Mouse (Mus musculus) hindbrain, embryonic 11.5 days (tissue): ENCODE results near the gene E2f8. TPM values are rescaled to one million over a fixed set of nuclear protein-coding genes. Genes with fewer than 3 reads are reported as not detected.

Experiments used
- ATAC-seq: fragments of 200-750 bp; cut with Nextera tagmentation; 2 replicates; pipeline ENCODE4 v1.8.0; 2017; ENCODE audit warnings: mild to moderate bottlenecking, moderate TSS enrichment, moderate library complexity; ENCODE audit not compliant: low FRiP score
- DNase-seq: peaks from one replicate; pipeline ENCODE4 v3.0.0-alpha.2; 2015; ENCODE audit warnings: low spot score
- H3K27ac ChIP-seq: fragments of 300-500 bp; sonication (generic); 2 replicates; pipeline ENCODE4 v1.5.1; 2014; ENCODE audit warnings: mild to moderate bottlenecking, low read depth, low read length
- H3K27me3 ChIP-seq: fragments of 300-500 bp; sonication (generic); 2 replicates; pipeline ENCODE4 v1.6.1; 2014; ENCODE audit warnings: mild to moderate bottlenecking, low read length, moderate library complexity, mixed read lengths; ENCODE audit not compliant: control insufficient read depth, insufficient read depth
- H3K36me3 ChIP-seq: fragments of 300-500 bp; sonication (generic); 2 replicates; pipeline ENCODE4 v1.6.1; 2014; ENCODE audit warnings: mild to moderate bottlenecking, low read length, moderate library complexity, mixed read lengths; ENCODE audit not compliant: control insufficient read depth, insufficient read depth
- H3K4me1 ChIP-seq: fragments of 300-500 bp; sonication (generic); replicated peaks from 2 replicates; pipeline ENCODE4 v1.6.1; 2014; ENCODE audit warnings: low read length, mixed read lengths; ENCODE audit not compliant: control insufficient read depth, insufficient read depth
- H3K4me2 ChIP-seq: fragments of 300-500 bp; sonication (generic); replicated peaks from 2 replicates; pipeline ENCODE4 v1.6.1; 2014; ENCODE audit warnings: mild to moderate bottlenecking, low read depth, low read length
- H3K4me3 ChIP-seq: fragments of 300-500 bp; sonication (generic); 2 replicates; pipeline ENCODE4 v1.5.1; 2014; ENCODE audit warnings: low read depth, low read length
- H3K9ac ChIP-seq: fragments of 300-500 bp; sonication (generic); 2 replicates; pipeline ENCODE4 v1.6.1; 2014; ENCODE audit warnings: low read depth, low read length
- H3K9me3 ChIP-seq: fragments of 300-500 bp; sonication (generic); 2 replicates; pipeline ENCODE4 v1.6.1; 2016; ENCODE audit warnings: low read length; ENCODE audit not compliant: control insufficient read depth
- WGBS: fragments of 180-500 bp; shearing (Covaris S2); extraction: QIAGEN DNeasy Blood & Tissue Kit; methylation state at CpG from one replicate; pipeline ENCODE4 v1.1.7; 2014; 5-methylcytosine and 5-hydroxymethylcytosine counted together
- polyA plus RNA-seq: library from polyadenylated mRNA; unstranded; fragments of >200 nt; fragmentation: Nextera tagmentation; extraction: Ambion mirVana; gene quantifications from 2 replicates; pipeline ENCODE4 v1.2.1, GENCODE M21; 2014

Gene E2f8
- polyA plus RNA-seq, 1 experiment from 2014 or later: 17.1 TPM

DNA sequence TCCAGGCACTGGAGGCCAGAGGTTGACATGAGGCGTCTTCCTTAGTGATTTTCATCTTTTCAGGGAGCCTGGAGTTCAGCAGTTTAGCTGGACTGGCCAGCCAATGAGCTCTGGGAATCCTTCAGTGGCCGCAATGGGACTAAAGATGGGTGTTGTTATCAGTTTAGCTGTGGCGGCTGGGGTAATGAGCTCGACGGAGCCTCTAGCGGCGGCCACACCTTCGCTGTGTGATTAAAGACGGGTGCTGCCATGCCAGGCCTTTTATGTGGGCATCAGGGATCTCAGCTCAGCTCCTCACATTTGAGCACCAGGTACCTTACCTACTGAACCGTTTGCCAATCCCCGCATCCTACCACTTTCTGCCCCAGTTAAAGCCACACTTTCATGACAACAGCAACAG lies 10.1 kb downstream of the E2f8 start:
- Histone ChIP-seq H3K27ac (no peak overlapping the region), H3K4me2 (no peak overlapping the region), H3K27me3 (no peaks in the 10 kb centered on the region), H3K4me3 (no peak overlapping the region), H3K4me1 (no peaks in the 10 kb centered on the region), H3K36me3 (peaks cover 22% of the 10 kb centered on the region), H3K9me3 (no peaks in the 10 kb centered on the region), H3K9ac (no peak overlapping the region)
- DNase-seq: no peak
- WGBS: 95% methylated on average over 11 of the region's 11 CpGs
- ATAC-seq: no peak

DNA sequence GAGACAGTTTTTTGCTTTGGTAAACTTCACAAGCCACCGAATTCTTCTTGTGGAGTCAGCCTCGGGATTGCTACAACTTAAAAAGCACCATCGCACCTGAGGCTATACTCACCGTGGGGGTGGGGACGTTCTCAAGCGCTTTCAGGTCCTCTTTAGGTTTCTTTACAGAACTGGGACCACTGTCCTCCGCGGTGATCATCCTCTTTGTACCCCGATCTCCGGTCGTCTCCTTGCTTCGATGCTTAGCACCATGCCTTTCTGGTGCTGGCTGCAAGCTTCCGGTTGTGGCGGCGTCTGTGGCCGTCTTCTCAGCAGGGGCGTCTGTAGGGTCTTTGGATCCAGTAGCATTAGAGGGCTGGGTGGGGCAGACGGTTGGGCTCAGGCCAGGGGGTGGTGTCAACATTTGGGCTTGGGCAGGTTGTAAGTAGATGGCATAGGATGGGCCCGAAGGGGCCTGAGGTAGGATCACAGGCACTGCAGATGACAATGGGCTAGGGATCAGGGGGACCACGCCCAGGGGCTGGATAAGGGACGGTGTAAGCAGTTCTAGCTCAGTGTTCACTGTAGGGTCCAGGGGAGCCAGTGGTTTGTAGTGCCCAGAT lies 10.7 kb downstream of the E2f8 start:
- 94% methylated on average over 21 of the region's 21 CpGs for WGBS
- H3K27ac ChIP-seq: no peak overlapping the region
- H3K9ac ChIP-seq: no peak overlapping the region
- peaks cover 22% of the 10 kb centered on the region for H3K36me3 ChIP-seq
- H3K9me3 ChIP-seq: no peaks in the 10 kb centered on the region
- no peak overlapping the region for H3K4me3 ChIP-seq
- no peaks in the 10 kb centered on the region for H3K27me3 ChIP-seq
- no peak for DNase-seq
- no peaks in the 10 kb centered on the region for H3K4me1 ChIP-seq
- H3K4me2 ChIP-seq: no peak overlapping the region
- ATAC-seq: no peak

DNA sequence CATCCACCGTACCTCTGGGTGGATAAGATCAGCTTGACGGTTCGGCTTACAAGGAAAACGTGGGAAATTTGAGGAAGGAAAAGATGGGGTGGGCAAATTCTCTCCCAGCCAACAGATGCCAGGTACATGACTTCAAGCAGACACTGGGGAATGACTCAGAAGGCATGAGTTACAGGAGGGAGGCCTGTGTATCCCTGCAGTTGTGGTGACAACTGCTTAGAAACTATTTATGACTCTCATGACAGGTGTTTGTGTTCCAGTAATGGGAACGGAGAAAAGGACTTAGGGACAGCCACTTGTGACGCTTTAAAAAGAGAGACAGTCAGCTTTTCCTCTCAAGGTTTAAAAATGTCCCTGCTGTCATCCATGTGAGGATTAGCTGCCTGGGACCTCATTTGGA lies 11.3 kb downstream of the E2f8 start:
- WGBS: 92% methylated on average over 6 of the region's 6 CpGs
- Histone ChIP-seq H3K4me1 (no peaks in the 10 kb centered on the region), H3K4me2 (no peak overlapping the region), H3K27me3 (no peaks in the 10 kb centered on the region), H3K9me3 (no peaks in the 10 kb centered on the region), H3K4me3 (no peak overlapping the region), H3K27ac (no peak overlapping the region), H3K9ac (no peak overlapping the region), H3K36me3 (peaks cover 17% of the 10 kb centered on the region; the same call in 1 of the 2 replicates)
- ATAC-seq (no peak), DNase-seq (no peak)

DNA sequence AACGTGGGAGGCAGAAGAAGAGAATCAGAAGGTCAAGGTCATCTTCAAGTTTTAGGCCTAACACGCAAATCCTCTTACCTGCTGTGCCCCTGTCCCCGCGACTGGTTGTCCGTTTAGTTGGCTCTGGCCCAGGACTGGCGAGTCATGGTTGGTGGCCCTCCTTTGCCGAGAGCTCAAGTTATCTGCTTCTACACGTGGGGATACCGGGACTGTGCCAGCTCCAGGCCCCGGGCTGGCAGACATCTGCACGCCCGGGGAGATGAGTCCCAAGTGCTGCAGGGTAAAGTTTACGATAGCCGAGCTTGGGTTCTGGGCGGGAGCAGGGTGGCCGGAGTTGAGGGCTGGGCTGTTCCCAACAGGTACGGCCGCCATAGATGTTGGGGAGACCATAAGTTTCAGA lies 13.8 kb downstream of the E2f8 start:
- H3K9ac ChIP-seq: no peak overlapping the region
- no peak overlapping the region for H3K27ac ChIP-seq
- 96% methylated on average over 18 of the region's 18 CpGs for WGBS
- DNase-seq: no peak
- no peak overlapping the region for H3K4me3 ChIP-seq
- H3K9me3 ChIP-seq: no peaks in the 10 kb centered on the region
- no peak for ATAC-seq
- no peaks in the 10 kb centered on the region for H3K27me3 ChIP-seq
- H3K4me1 ChIP-seq: no peaks in the 10 kb centered on the region
- H3K4me2 ChIP-seq: no peak overlapping the region
- H3K36me3 ChIP-seq: peaks cover 12% of the 10 kb centered on the region; the same call in 1 of the 2 replicates

DNA sequence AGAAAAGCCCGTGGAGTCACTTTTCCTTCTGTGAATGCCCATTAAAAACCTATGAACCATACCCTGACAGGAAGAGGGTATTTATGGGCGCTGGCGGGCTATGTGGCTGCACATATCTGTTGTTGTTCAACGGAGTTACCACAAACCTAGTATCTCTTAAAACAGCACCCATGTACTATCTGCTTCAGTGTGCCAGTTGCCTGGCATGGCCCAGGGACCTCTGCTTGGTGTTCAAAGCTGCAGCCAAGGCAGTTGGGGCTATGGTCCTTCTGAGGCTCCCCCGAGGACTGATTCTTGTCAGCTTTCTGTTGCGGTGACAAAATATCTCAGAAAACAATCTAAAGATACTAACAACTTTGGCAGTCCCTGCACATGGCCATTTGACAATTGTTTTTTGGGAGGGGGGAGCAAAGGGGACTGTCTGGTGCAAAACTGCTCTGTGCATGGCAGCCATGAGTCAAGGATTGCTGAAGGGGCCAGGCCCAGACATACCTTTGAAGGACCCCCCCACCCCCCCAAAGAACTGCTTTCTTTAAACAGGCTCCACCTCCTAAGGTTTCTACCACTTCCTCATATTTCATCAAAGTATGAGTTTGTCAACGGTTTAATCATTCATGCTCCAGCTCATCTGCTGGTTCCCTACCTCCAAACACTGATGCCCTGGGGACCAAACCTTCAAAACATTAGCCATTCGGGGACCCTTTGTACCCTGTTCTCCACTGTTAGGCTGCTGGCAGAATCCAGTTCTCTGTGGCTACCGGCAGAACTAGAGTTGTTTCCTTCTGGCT lies 16.5 kb downstream of the E2f8 start:
- Histone ChIP-seq H3K36me3 (peaks cover 6% of the 10 kb centered on the region; the same call in 1 of the 2 replicates), H3K4me3 (no peak overlapping the region), H3K9ac (no peak overlapping the region), H3K9me3 (no peaks in the 10 kb centered on the region), H3K4me2 (no peak overlapping the region), H3K27ac (no peak overlapping the region), H3K27me3 (no peaks in the 10 kb centered on the region), H3K4me1 (no peaks in the 10 kb centered on the region)
- no peak for ATAC-seq
- 95% methylated on average over 9 of the region's 9 CpGs for WGBS
- DNase-seq: no peak

DNA sequence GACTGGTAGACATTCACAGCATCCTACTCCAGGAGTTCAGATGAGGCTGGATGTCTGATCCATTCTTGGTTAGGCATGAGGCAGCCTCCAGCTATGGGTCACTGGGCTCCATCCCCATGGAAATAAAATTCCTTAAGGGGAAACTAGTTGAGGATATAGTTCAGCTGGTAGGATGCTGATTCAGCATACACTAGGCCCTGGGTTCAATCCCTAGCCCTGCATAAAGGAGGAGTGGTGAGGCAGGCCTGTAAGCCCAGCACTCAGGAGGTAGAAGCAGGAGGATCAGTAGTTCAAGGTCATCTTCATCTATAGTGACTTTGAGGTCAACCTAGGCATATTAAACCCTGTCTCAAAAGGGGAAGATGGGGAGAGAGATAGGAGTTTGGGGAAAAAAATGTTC lies 17.2 kb downstream of the E2f8 start:
- H3K4me2 ChIP-seq: no peak overlapping the region
- no peaks in the 10 kb centered on the region for H3K27me3 ChIP-seq
- DNase-seq (no peak), ATAC-seq (no peak)
- H3K4me3 ChIP-seq: no peak overlapping the region
- H3K27ac ChIP-seq: no peak overlapping the region
- H3K4me1 ChIP-seq: no peaks in the 10 kb centered on the region
- H3K9ac ChIP-seq: no peak overlapping the region
- peaks cover 3% of the 10 kb centered on the region; the same call in 1 of the 2 replicates for H3K36me3 ChIP-seq
- no peaks in the 10 kb centered on the region for H3K9me3 ChIP-seq

DNA sequence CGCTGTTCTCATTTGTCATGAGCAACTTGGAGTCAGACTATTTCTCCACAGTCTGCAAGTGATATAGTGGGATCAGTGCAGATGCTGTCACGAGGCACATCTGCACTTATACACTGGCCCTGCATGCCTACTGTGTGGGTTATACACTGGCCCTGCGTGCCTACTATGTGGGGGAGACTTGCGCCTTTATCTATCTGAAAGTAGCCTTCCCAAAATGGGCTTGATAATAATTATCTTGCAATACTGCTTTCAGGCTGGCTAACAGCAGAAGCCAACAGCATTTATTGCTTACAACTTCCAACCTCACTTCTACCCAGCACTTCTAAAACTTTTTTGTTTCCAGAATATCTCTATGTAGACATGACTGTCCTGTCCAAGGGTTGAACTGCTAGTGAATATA lies 19.6 kb downstream of the E2f8 start:
- Histone ChIP-seq H3K4me2 (no peak overlapping the region), H3K9ac (no peak overlapping the region), H3K4me1 (no peaks in the 10 kb centered on the region), H3K27me3 (no peaks in the 10 kb centered on the region), H3K9me3 (no peaks in the 10 kb centered on the region), H3K27ac (no peak overlapping the region), H3K36me3 (no peaks in the 10 kb centered on the region), H3K4me3 (no peak overlapping the region)
- WGBS: 91% methylated on average over 4 of the region's 4 CpGs
- ATAC-seq: no peak
- no peak for DNase-seq

DNA sequence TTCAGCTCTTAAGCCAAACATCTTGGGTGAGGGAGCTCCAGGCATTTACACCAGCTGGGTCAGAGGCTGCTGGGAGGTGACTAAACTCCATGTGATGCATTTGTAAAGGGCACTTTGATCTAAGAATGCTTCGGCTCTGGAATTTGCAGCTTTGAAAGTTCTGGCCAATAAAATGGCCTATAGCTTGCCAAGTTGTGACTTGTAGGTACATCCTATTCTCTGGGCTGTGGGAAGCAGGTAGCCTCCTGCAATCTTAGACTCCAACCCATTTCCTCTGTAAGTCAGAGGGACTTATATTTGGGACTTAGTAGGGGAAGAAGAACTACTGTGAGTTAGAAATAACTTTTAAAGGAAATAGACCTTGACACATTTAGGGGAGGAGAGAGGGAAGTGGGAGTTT lies 20.4 kb downstream of the E2f8 start:
- no peaks in the 10 kb centered on the region for H3K27me3 ChIP-seq
- DNase-seq (no peak), ATAC-seq (no peak)
- no peak overlapping the region for H3K9ac ChIP-seq
- no peak overlapping the region for H3K4me3 ChIP-seq
- 72% methylated on average over 1 of the region's 1 CpGs for WGBS
- H3K9me3 ChIP-seq: no peaks in the 10 kb centered on the region
- no peak overlapping the region for H3K27ac ChIP-seq
- H3K4me2 ChIP-seq: no peak overlapping the region
- H3K4me1 ChIP-seq: no peaks in the 10 kb centered on the region
- no peaks in the 10 kb centered on the region for H3K36me3 ChIP-seq

DNA sequence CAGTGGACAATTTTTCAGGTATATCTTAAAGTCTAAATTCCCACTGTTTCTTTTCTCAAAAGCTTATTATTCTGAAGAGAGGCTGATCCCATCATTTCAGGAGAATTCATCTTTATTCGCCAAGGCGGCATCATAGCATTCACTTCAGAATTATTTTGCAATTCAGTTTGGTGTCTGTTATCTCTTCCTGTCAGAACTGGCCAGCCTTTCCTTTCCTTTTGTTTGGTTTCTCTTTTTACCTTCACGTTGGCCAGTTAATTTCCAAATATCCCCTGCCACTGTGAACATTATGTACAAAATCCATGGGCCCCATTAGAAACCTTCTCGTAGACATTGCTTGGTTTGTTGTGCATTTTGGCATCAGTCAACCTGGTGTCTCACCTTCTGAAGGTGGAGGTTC lies 22.0 kb downstream of the E2f8 start:
- Histone ChIP-seq H3K27ac (no peak overlapping the region), H3K27me3 (no peaks in the 10 kb centered on the region), H3K9ac (no peak overlapping the region), H3K4me3 (no peak overlapping the region), H3K4me1 (no peaks in the 10 kb centered on the region), H3K36me3 (no peaks in the 10 kb centered on the region), H3K9me3 (no peaks in the 10 kb centered on the region), H3K4me2 (no peak overlapping the region)
- 89% methylated on average over 4 of the region's 4 CpGs for WGBS
- ATAC-seq (no peak), DNase-seq (no peak)
